Mouse (Mus musculus): ENCODE results near the gene Cdk15. TPM values are rescaled to one million over a fixed set of nuclear protein-coding genes. Genes with fewer than 3 reads are reported as not detected.

Gene Cdk15
- polyA plus RNA-seq, 1 experiment: 0.12 TPM

GRCm38 (mm10) chr1:59340814-59341588 is 84.3 kb downstream of the Cdk15 start:
- WGBS: 66% methylated on average over 16 of the region's 16 CpGs
- no peak overlapping the region for H3K4me3 ChIP-seq (ENCODE audit: control insufficient read depth, insufficient read depth, low read length)
- H3K27me3 ChIP-seq (ENCODE audit: control insufficient read depth, insufficient read depth, low read length): no peaks in the 10 kb centered on the region
- H3K27ac ChIP-seq (ENCODE audit: control insufficient read depth, insufficient read depth, low read length): no peak overlapping the region
- DNase-seq: no peak
- no peaks in the 10 kb centered on the region for H3K36me3 ChIP-seq (ENCODE audit: control insufficient read depth, insufficient read depth, low read length)
- H3K4me1 ChIP-seq (replicated peaks; ENCODE audit: control insufficient read depth, insufficient read depth, low read length): no peaks in the 10 kb centered on the region
- no peak for TF ChIP-seq POLR2A (IDR thresholded peaks at IDR 0.05; ENCODE audit: control insufficient read depth, extremely low read depth, insufficient read depth, low read length, poor library complexity)
- no peak for TF ChIP-seq CTCF (IDR thresholded peaks at IDR 0.05; ENCODE audit: borderline replicate concordance, control insufficient read depth, extremely low read depth, insufficient read depth, low read length, poor library complexity)

DNA sequence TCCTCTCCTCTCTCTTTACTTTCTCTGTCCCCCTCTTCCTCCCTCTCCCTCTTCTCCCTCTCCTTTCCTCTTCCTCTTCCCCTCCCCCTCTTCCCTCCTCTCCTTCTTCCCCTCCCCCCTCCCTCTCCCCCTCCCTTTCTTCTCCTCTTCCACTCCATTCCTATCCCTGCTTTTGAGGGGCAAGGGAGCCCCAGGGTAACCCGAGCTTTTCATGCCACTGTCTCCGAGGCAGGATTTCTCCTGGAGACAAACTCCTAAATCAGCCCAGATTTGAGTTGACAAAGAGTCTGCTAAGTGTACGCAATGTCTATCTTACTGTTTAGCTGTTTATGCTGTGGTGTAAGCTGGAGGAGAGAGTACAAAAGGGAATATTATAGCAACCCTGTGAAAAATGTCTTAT is 85.0 kb downstream of the Cdk15 start:
- DNase-seq: no peak
- H3K4me1 ChIP-seq (replicated peaks; ENCODE audit: control insufficient read depth, insufficient read depth, low read length): no peaks in the 10 kb centered on the region
- H3K27ac ChIP-seq (ENCODE audit: control insufficient read depth, insufficient read depth, low read length): no peak overlapping the region
- no peaks in the 10 kb centered on the region for H3K36me3 ChIP-seq (ENCODE audit: control insufficient read depth, insufficient read depth, low read length)
- no peak overlapping the region for H3K4me3 ChIP-seq (ENCODE audit: control insufficient read depth, insufficient read depth, low read length)
- WGBS: 98% methylated on average over 3 of the region's 3 CpGs
- no peaks in the 10 kb centered on the region for H3K27me3 ChIP-seq (ENCODE audit: control insufficient read depth, insufficient read depth, low read length)
- TF ChIP-seq POLR2A (IDR thresholded peaks at IDR 0.05; ENCODE audit: control insufficient read depth, extremely low read depth, insufficient read depth, low read length, poor library complexity): no peak
- no peak for TF ChIP-seq CTCF (IDR thresholded peaks at IDR 0.05; ENCODE audit: borderline replicate concordance, control insufficient read depth, extremely low read depth, insufficient read depth, low read length, poor library complexity)

DNA sequence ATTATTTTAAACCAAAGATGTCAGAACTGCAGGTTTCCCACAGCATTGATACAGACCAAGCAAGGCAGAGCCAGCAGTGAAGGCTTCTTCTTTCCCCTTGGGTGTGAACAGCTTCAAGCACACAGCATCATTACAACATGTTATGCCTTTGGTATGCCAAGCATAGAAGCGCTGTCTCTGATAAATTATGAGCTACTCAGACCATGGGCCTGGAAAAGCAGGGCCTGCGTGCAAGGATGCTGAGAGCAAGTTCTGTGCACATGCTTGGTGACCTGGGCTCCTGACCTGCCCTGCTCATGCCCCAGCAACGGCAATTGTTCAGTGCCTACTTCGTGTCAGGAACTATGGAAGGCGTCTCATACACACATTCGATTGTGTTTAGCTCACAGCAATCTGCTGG is 85.4 kb downstream of the Cdk15 start:
- Histone ChIP-seq H3K27me3 (ENCODE audit: control insufficient read depth, insufficient read depth, low read length) (no peaks in the 10 kb centered on the region), H3K4me1 (replicated peaks; ENCODE audit: control insufficient read depth, insufficient read depth, low read length) (no peaks in the 10 kb centered on the region), H3K36me3 (ENCODE audit: control insufficient read depth, insufficient read depth, low read length) (no peaks in the 10 kb centered on the region), H3K27ac (ENCODE audit: control insufficient read depth, insufficient read depth, low read length) (no peak overlapping the region), H3K4me3 (ENCODE audit: control insufficient read depth, insufficient read depth, low read length) (no peak overlapping the region)
- DNase-seq: no peak
- TF ChIP-seq CTCF (IDR thresholded peaks at IDR 0.05; ENCODE audit: borderline replicate concordance, control insufficient read depth, extremely low read depth, insufficient read depth, low read length, poor library complexity) (no peak), POLR2A (IDR thresholded peaks at IDR 0.05; ENCODE audit: control insufficient read depth, extremely low read depth, insufficient read depth, low read length, poor library complexity) (no peak)
- WGBS: 90% methylated on average over 6 of the region's 6 CpGs

GRCm38 (mm10) chr1:59352706-59353105 is 96.0 kb downstream of the Cdk15 start:
- H3K36me3 ChIP-seq (ENCODE audit: control insufficient read depth, insufficient read depth, low read length): no peaks in the 10 kb centered on the region
- no peaks in the 10 kb centered on the region for H3K4me1 ChIP-seq (replicated peaks; ENCODE audit: control insufficient read depth, insufficient read depth, low read length)
- no peak for DNase-seq
- H3K4me3 ChIP-seq (ENCODE audit: control insufficient read depth, insufficient read depth, low read length): no peak overlapping the region
- H3K27me3 ChIP-seq (ENCODE audit: control insufficient read depth, insufficient read depth, low read length): no peaks in the 10 kb centered on the region
- 89% methylated on average over 4 of the region's 4 CpGs for WGBS
- no peak overlapping the region for H3K27ac ChIP-seq (ENCODE audit: control insufficient read depth, insufficient read depth, low read length)
- TF ChIP-seq CTCF (IDR thresholded peaks at IDR 0.05; ENCODE audit: borderline replicate concordance, control insufficient read depth, extremely low read depth, insufficient read depth, low read length, poor library complexity): no peak
- TF ChIP-seq POLR2A (IDR thresholded peaks at IDR 0.05; ENCODE audit: control insufficient read depth, extremely low read depth, insufficient read depth, low read length, poor library complexity): no peak

- Histone ChIP-seq H3K27ac (ENCODE audit: control insufficient read depth, insufficient read depth, low read length) (no peak overlapping the region), H3K27me3 (ENCODE audit: control insufficient read depth, insufficient read depth, low read length) (no peaks in the 10 kb centered on the region), H3K4me1 (replicated peaks; ENCODE audit: control insufficient read depth, insufficient read depth, low read length) (no peaks in the 10 kb centered on the region), H3K36me3 (ENCODE audit: control insufficient read depth, insufficient read depth, low read length) (no peaks in the 10 kb centered on the region), H3K4me3 (ENCODE audit: control insufficient read depth, insufficient read depth, low read length) (no peak overlapping the region)
- TF ChIP-seq CTCF (IDR thresholded peaks at IDR 0.05; ENCODE audit: borderline replicate concordance, control insufficient read depth, extremely low read depth, insufficient read depth, low read length, poor library complexity): no peak
- no peak for TF ChIP-seq POLR2A (IDR thresholded peaks at IDR 0.05; ENCODE audit: control insufficient read depth, extremely low read depth, insufficient read depth, low read length, poor library complexity)
- no peak for DNase-seq
- 91% methylated on average over 9 of the region's 9 CpGs for whole genome bisulfite sequencing
Observed at GRCm38 (mm10) chr1:59355440-59355839, 98.7 kb downstream of the Cdk15 start.

- no peak for TF ChIP-seq POLR2A (IDR thresholded peaks at IDR 0.05; ENCODE audit: control insufficient read depth, extremely low read depth, insufficient read depth, low read length, poor library complexity)
- no peak for TF ChIP-seq CTCF (IDR thresholded peaks at IDR 0.05; ENCODE audit: borderline replicate concordance, control insufficient read depth, extremely low read depth, insufficient read depth, low read length, poor library complexity)
- no peak for DNase-seq
- no peaks in the 10 kb centered on the region for H3K36me3 ChIP-seq (ENCODE audit: control insufficient read depth, insufficient read depth, low read length)
- no peaks in the 10 kb centered on the region for H3K27me3 ChIP-seq (ENCODE audit: control insufficient read depth, insufficient read depth, low read length)
- no peak overlapping the region for H3K4me3 ChIP-seq (ENCODE audit: control insufficient read depth, insufficient read depth, low read length)
- 94% methylated on average over 9 of the region's 9 CpGs for WGBS
- H3K4me1 ChIP-seq (replicated peaks; ENCODE audit: control insufficient read depth, insufficient read depth, low read length): no peaks in the 10 kb centered on the region
- H3K27ac ChIP-seq (ENCODE audit: control insufficient read depth, insufficient read depth, low read length): no peak overlapping the region
Observed at GRCm38 (mm10) chr1:59359136-59359535, 102.4 kb downstream of the Cdk15 start.
